Mouse (Mus musculus) forebrain, embryonic 12.5 days (tissue): ENCODE data around the gene Fgf12. TPM values are rescaled to one million over a fixed set of nuclear protein-coding genes. Genes with fewer than 3 reads are reported as not detected.

Experiments
- ATAC-seq: fragments of 200-750 bp; cut with Nextera tagmentation; 2 replicates; pipeline ENCODE4 v1.8.0; 2017; ENCODE audit warnings: moderate TSS enrichment; ENCODE audit not compliant: low FRiP score
- H3K27ac ChIP-seq: fragments of 300-500 bp; sonication (generic); 2 replicates; pipeline ENCODE4 v1.5.1; 2016; ENCODE audit warnings: mild to moderate bottlenecking
- H3K27me3 ChIP-seq: fragments of 300-500 bp; sonication (generic); 2 replicates; pipeline ENCODE4 v1.6.1; 2016; ENCODE audit warnings: mild to moderate bottlenecking
- H3K36me3 ChIP-seq: fragments of 300-500 bp; sonication (generic); replicated peaks from 2 replicates; pipeline ENCODE4 v1.6.1; 2016; ENCODE audit warnings: mild to moderate bottlenecking
- H3K4me1 ChIP-seq: fragments of 300-500 bp; sonication (generic); 2 replicates; pipeline ENCODE4 v1.6.1; 2016
- H3K4me2 ChIP-seq: fragments of 300-500 bp; sonication (generic); 2 replicates; pipeline ENCODE4 v1.6.1; 2016; ENCODE audit warnings: mild to moderate bottlenecking, moderate library complexity
- H3K4me3 ChIP-seq: fragments of 300-500 bp; sonication (generic); replicated peaks from 2 replicates; pipeline ENCODE4 v1.5.1; 2016; ENCODE audit warnings: mild to moderate bottlenecking
- H3K9ac ChIP-seq: fragments of 300-500 bp; sonication (generic); 2 replicates; pipeline ENCODE4 v1.6.1; 2016; ENCODE audit warnings: mild to moderate bottlenecking
- H3K9me3 ChIP-seq: fragments of 300-500 bp; sonication (generic); 2 replicates; pipeline ENCODE4 v1.6.1; 2016
- whole genome bisulfite sequencing: fragments of 180-500 bp; shearing (Covaris S2); methylation state at CpG from one replicate; pipeline ENCODE4 v1.1.7; 2016; 5-methylcytosine and 5-hydroxymethylcytosine counted together
- polyA plus RNA-seq: library from polyadenylated mRNA; unstranded; fragments of >200 nt; fragmentation: Nextera tagmentation; extraction: Ambion mirVana; gene quantifications from 2 replicates; pipeline ENCODE4 v1.2.1, GENCODE M21; 2016

Fgf12 gene
- polyA plus RNA-seq, 1 experiment from 2014 or later = 5.6 TPM

DNA sequence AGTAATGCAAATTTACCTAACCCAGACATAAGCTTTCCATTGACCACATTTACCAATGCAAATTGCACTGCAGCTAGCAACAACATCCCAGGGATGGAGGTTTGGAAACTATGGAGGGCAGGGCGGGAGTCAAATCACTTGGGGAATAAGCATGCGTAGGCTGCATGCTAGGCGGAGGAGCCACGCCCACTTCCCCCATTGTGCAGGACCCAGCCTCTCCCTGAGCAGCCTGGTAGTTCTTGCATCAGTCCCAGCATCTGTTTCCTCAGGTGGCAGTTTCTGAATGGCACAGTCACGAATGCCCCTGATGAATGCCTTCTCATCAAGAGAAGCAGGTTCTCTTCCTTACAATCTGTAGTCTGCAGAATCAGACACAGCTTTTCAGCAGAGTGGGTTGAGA lies 241.5 kb downstream of the Fgf12 start:
- Histone ChIP-seq H3K9me3 (no peaks in the 10 kb centered on the region), H3K4me3 (no peak overlapping the region), H3K36me3 (no peaks in the 10 kb centered on the region), H3K27ac (no peak overlapping the region), H3K4me2 (no peak overlapping the region), H3K4me1 (peaks cover 3% of the 10 kb centered on the region; the same call in 1 of the 2 replicates), H3K27me3 (no peaks in the 10 kb centered on the region), H3K9ac (no peak overlapping the region)
- 17% methylated on average over 5 of the region's 5 CpGs for WGBS
- ATAC-seq = no peak

DNA sequence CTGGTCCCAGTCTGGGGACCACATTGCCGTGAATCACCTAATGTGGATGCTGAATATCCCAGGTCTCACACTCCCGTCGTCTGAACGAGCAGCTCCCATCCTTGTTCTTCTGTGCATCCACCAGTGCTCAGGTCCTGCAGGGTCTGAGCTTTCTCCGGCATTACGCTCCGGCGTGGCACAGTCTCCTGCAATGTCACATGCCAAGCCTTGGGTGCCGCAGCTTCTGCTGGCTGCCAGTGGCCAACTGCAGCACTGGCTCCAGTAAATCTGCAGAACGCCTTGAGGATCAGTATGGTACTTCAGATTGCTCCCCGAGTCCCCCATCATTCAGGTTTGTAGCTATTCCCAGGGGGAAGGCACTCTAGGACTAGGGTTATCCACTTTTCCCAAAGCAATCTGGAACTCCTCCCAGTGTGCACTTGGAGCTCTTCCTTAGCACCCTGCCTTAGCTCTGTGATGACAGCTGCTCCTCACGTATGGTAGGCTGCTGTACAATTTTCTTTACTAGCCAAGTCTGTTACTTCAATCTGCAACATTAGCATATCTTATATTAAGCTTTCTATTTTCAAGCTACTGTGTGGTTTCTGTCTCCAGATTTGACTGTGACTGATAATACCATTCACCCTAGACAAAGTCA lies 254.8 kb downstream of the Fgf12 start:
- Histone ChIP-seq H3K36me3 (no peaks in the 10 kb centered on the region), H3K27ac (no peak overlapping the region), H3K27me3 (no peaks in the 10 kb centered on the region), H3K4me1 (no peaks in the 10 kb centered on the region), H3K9me3 (no peaks in the 10 kb centered on the region), H3K9ac (no peak overlapping the region), H3K4me3 (no peak overlapping the region), H3K4me2 (no peak overlapping the region)
- ATAC-seq = no peak
- WGBS = 87% methylated on average over 12 of the region's 12 CpGs

DNA sequence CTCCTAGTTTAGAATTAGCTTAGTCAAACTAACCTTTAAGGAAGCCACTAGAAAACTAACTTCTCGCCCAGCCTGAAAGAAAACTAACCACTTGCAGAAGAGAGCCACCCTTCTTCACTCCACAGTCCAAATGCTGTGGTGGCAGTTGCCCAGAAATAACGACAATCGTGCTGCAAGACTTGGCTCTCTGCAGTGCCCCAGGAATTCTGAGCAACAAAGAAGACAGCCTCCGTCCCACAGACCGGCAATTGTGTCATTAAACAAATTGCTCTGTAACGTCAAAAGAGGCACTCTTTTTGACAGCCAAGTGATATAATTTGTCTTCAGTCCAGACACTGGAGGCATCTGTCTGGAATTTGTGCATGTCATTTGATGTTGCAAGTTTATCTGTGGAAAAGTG lies 261.2 kb downstream of the Fgf12 start:
- H3K9me3 ChIP-seq = no peaks in the 10 kb centered on the region
- WGBS = 26% methylated on average over 6 of the region's 6 CpGs
- no peaks in the 10 kb centered on the region; the same call in 1 of the 2 replicates for H3K4me1 ChIP-seq
- peak; percentile 13; the same call in 1 of the 2 replicates for ATAC-seq
- no peak overlapping the region for H3K4me3 ChIP-seq
- H3K27ac ChIP-seq = no peak overlapping the region
- no peaks in the 10 kb centered on the region for H3K36me3 ChIP-seq
- H3K27me3 ChIP-seq = peaks cover 4% of the 10 kb centered on the region; the same call in 1 of the 2 replicates
- H3K9ac ChIP-seq = no peak overlapping the region
- H3K4me2 ChIP-seq = no peak overlapping the region

- Histone ChIP-seq H3K9ac (no peak overlapping the region), H3K9me3 (no peaks in the 10 kb centered on the region), H3K27ac (no peak overlapping the region), H3K4me3 (no peak overlapping the region), H3K4me1 (no peaks in the 10 kb centered on the region; the same call in 1 of the 2 replicates), H3K27me3 (peaks cover 4% of the 10 kb centered on the region; the same call in 1 of the 2 replicates), H3K4me2 (no peak overlapping the region), H3K36me3 (no peaks in the 10 kb centered on the region)
- ATAC-seq = peak; percentile 90
- 6% methylated on average over 6 of the region's 6 CpGs for WGBS
Observed at GRCm38 (mm10) chr16:28490515-28490914, 262.4 kb downstream of the Fgf12 start.

DNA sequence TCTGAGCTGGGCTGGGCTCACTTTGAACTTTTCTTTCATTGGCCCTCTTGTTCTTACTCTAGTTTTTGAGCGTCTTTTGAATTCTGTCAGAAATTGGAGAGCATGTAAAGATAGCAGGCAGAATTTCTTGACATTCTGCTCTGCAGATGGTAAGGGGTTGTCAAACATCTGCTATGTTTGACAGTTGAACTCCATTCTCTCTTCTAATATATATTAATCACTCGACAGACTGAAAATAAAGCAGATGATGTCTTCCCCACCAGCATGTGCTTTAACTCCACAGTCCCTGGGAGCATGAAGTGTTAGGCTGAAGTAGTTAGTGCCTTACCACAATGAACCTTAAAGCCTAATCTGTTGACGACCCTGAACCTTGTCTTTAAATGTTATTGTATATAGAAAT lies 267.9 kb downstream of the Fgf12 start:
- WGBS = 83% methylated on average over 3 of the region's 3 CpGs
- no peaks in the 10 kb centered on the region for H3K9me3 ChIP-seq
- H3K4me3 ChIP-seq = no peak overlapping the region
- H3K4me2 ChIP-seq = no peak overlapping the region
- no peaks in the 10 kb centered on the region for H3K36me3 ChIP-seq
- H3K27ac ChIP-seq = no peak overlapping the region
- H3K4me1 ChIP-seq = no peaks in the 10 kb centered on the region
- H3K27me3 ChIP-seq = no peaks in the 10 kb centered on the region
- no peak for ATAC-seq
- H3K9ac ChIP-seq = no peak overlapping the region

GRCm38 (mm10) chr16:28479022-28479421 lies 273.8 kb downstream of the Fgf12 start:
- Histone ChIP-seq H3K9me3 (no peaks in the 10 kb centered on the region), H3K27ac (no peak overlapping the region), H3K27me3 (no peaks in the 10 kb centered on the region), H3K36me3 (no peaks in the 10 kb centered on the region), H3K4me2 (no peak overlapping the region), H3K4me1 (no peaks in the 10 kb centered on the region), H3K4me3 (no peak overlapping the region), H3K9ac (no peak overlapping the region)
- WGBS = 91% methylated on average over 2 of the region's 2 CpGs
- ATAC-seq = no peak

- no peak for ATAC-seq
- 97% methylated on average over 4 of the region's 4 CpGs for WGBS
- Histone ChIP-seq H3K9ac (no peak overlapping the region), H3K27ac (no peak overlapping the region), H3K36me3 (no peaks in the 10 kb centered on the region), H3K27me3 (no peaks in the 10 kb centered on the region), H3K4me1 (no peaks in the 10 kb centered on the region), H3K4me3 (no peak overlapping the region), H3K4me2 (no peak overlapping the region), H3K9me3 (no peaks in the 10 kb centered on the region)
Observed at GRCm38 (mm10) chr16:28476651-28477050, 276.2 kb downstream of the Fgf12 start.

DNA sequence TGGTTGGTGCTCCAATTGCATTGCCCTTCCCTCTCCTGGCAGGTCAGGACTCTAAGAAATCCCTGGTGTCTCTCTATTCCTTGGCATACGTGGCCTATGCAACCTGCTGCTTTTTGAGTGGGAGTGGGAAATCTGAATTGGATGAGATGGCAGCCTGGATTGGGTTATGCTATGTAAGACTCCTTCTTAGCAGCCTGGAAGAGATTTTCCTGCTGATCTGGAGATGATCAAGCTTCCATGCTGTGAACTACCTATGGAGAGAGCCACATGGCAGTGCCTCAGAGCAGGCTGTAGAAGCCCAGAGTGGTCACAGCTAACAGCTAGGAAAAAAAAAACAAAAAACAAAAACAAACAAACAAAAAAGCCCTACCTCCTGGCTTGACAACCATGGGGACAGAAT lies 277.3 kb downstream of the Fgf12 start:
- Histone ChIP-seq H3K27me3 (no peaks in the 10 kb centered on the region), H3K4me2 (no peak overlapping the region), H3K4me3 (no peak overlapping the region), H3K9me3 (no peaks in the 10 kb centered on the region), H3K27ac (no peak overlapping the region), H3K36me3 (no peaks in the 10 kb centered on the region), H3K4me1 (no peaks in the 10 kb centered on the region), H3K9ac (no peak overlapping the region)
- ATAC-seq = no peak
- WGBS = 86% methylated on average over 1 of the region's 1 CpGs

DNA sequence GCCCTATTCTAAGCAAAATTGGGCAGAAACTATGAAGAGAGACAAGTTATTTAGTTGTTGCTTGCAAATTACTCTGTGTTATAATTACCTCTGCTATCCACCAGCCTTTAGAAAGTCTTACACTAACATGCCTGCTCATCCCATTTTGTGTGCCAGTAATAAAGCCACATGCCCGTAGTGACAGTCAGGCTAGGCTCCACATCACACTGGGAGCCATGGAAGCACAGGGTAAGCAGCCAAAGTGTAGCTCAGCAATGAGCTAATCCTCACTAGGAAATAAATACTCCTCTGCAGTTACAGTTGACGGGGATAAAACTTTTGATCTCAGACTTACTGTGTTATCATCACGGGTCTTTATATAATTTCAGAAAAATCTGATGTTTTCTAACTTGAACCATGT lies 298.0 kb downstream of the Fgf12 start:
- H3K27me3 ChIP-seq = no peaks in the 10 kb centered on the region
- H3K36me3 ChIP-seq = no peaks in the 10 kb centered on the region
- no peak overlapping the region for H3K9ac ChIP-seq
- WGBS = 83% methylated on average over 3 of the region's 3 CpGs
- H3K4me1 ChIP-seq = no peaks in the 10 kb centered on the region
- no peak for ATAC-seq
- H3K9me3 ChIP-seq = no peaks in the 10 kb centered on the region
- H3K4me3 ChIP-seq = no peak overlapping the region
- no peak overlapping the region for H3K27ac ChIP-seq
- H3K4me2 ChIP-seq = no peak overlapping the region

DNA sequence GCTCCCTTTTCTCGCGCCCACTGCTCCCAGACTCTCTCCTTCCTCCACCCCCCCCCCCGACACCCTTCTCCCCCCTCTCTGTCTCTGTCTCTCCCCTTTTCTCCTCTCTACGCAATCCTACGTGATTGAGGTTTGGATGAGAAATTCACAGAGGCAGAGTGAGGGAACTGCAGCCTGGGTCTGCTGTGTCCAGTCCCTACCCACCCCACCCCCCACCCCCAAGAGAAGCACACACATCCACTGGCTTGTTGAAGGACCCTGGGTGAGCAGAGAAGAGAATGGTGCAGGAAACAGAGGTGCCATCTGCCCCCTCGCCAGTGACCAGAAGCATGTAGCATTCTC lies 305.8 kb downstream of the Fgf12 start:
- peak; percentile 66 for ATAC-seq
- Histone ChIP-seq H3K9me3 (no peaks in the 10 kb centered on the region), H3K4me1 (peaks cover 18% of the 10 kb centered on the region), H3K9ac (peak overlapping the region; percentile 65), H3K36me3 (no peaks in the 10 kb centered on the region), H3K27me3 (peaks cover 41% of the 10 kb centered on the region), H3K4me3 (peak overlapping the region; percentile 76), H3K27ac (no peak overlapping the region), H3K4me2 (peak overlapping the region; percentile 97)
- 4% methylated on average over 4 of the region's 6 CpGs for WGBS

GRCm38 (mm10) chr16:28446334-28447113 lies 306.3 kb downstream of the Fgf12 start:
- no peak overlapping the region for H3K27ac ChIP-seq
- H3K4me1 ChIP-seq = peaks cover 18% of the 10 kb centered on the region
- ATAC-seq = peak; percentile 81
- peak overlapping the region; percentile 65 for H3K9ac ChIP-seq
- H3K4me3 ChIP-seq = peak overlapping the region; percentile 76
- peaks cover 41% of the 10 kb centered on the region for H3K27me3 ChIP-seq
- no peaks in the 10 kb centered on the region for H3K9me3 ChIP-seq
- H3K4me2 ChIP-seq = peak overlapping the region; percentile 97
- under 1% methylated on average over 79 of the region's 82 CpGs for WGBS
- H3K36me3 ChIP-seq = no peaks in the 10 kb centered on the region

DNA sequence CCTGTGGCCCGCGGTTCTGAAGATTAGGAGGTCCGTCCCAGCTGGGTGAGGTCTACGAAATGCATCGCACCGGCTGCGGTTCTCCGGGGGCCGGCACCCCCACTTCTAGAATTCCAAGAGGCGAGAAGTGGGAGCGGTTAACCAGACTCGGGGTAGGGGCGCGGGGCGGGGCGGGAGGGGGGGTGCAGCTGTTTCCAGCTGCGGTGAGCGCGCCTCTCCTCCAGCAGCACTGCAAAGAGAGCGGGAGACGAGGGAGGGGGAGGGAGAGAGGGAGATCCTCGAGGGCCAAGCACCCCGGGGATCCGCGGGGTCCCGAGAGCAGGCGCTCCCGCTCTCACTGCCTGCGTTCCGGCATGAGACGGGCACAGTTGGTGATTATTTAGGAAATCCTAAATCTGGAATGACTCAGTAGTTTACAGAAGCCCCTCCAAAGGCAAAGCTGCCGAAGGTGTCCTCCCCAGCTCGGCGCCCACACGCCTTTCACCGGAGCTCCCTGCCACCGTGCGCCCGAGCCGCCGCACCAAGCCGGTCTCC lies 307.0 kb downstream of the Fgf12 start:
- Histone ChIP-seq H3K4me2 (peak overlapping the region; percentile 97), H3K9ac (peak overlapping the region; percentile 65), H3K27ac (no peak overlapping the region), H3K4me1 (peaks cover 18% of the 10 kb centered on the region), H3K9me3 (no peaks in the 10 kb centered on the region), H3K4me3 (peak overlapping the region; percentile 76), H3K36me3 (no peaks in the 10 kb centered on the region), H3K27me3 (peaks cover 41% of the 10 kb centered on the region)
- under 1% methylated on average over 42 of the region's 42 CpGs for WGBS
- peak; percentile 48 for ATAC-seq
